Mouse (Mus musculus) megakaryocyte, embryonic 14.5 days (primary cell): ENCODE measurements around the gene Fkbpl. TPM values are rescaled to one million over a fixed set of nuclear protein-coding genes. Genes with fewer than 3 reads are reported as not detected.
A peak's percentile ranks its signal among the peaks of the same experiment; 100 is the strongest.

Source experiments
- H3K27me3 ChIP-seq: replicated peaks from 2 replicates; pipeline ENCODE3; 2012; ENCODE audit warnings: inconsistent platforms
- H3K36me3 ChIP-seq: replicated peaks from 2 replicates; pipeline ENCODE3; 2012; ENCODE audit warnings: low read length, inconsistent platforms, mixed read lengths
- H3K4me1 ChIP-seq: 2 replicates; pipeline ENCODE4 v1.6.1; 2012; ENCODE audit warnings: inconsistent platforms
- H3K4me3 ChIP-seq: replicated peaks from 2 replicates; pipeline ENCODE3; 2012; ENCODE audit warnings: moderate library complexity, mild to moderate bottlenecking, inconsistent platforms
- H3K9me3 ChIP-seq: 2 replicates; pipeline ENCODE4 v1.6.1; 2012; ENCODE audit warnings: inconsistent platforms
- FLI1 ChIP-seq: IDR thresholded peaks from 2 replicates; pipeline ENCODE4 v1.6.1; 2012; ENCODE audit warnings: low read length, inconsistent platforms, mixed read lengths
- GATA1 ChIP-seq: IDR thresholded peaks from 3 replicates; pipeline ENCODE4 v1.6.1; 2012; ENCODE audit warnings: mixed read lengths, low read length, inconsistent platforms, borderline replicate concordance
- polyA plus RNA-seq: library from polyadenylated mRNA; stranded (reverse); fragments of >175 nt; gene quantifications from 2 replicates; pipeline ENCODE4 v1.2.3, GENCODE M21; 2012; ENCODE audit warnings: low replicate concordance; ENCODE audit not compliant: insufficient read depth

Fkbpl gene
- polyA plus RNA-seq, 1 experiment: 22.5 TPM

DNA sequence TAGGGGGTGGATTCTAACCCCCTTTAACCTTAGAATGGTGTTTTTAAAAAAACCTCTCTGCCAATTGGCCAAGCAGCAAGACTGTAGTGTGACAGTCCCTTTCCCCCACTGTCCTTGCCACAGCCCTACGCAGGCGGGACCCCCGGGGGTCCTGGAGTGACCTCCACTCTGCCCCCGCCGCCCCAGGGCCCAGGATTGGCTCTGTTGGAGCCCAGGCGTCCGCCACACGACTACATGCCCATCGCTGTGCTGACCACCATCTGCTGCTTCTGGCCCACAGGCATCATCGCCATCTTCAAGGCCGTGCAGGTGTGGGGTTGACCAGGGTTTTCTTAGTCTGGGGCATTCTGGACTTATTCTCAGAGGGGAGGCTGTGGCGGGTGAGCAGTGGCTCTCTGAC, 12.9 kb upstream of the Fkbpl start:
- TF ChIP-seq FLI1: no peak
- TF ChIP-seq GATA1: no peak
- H3K4me3 ChIP-seq: peak overlapping the region; percentile 90
- no peaks in the 10 kb centered on the region for H3K36me3 ChIP-seq
- H3K4me1 ChIP-seq: peaks cover 75% of the 10 kb centered on the region
- no peaks in the 10 kb centered on the region for H3K9me3 ChIP-seq
- H3K27me3 ChIP-seq: peaks cover 65% of the 10 kb centered on the region

GRCm38 (mm10) chr17:34632261-34632691, 12.3 kb upstream of the Fkbpl start:
- TF ChIP-seq GATA1 (no peak), FLI1 (no peak)
- Histone ChIP-seq H3K9me3 (no peaks in the 10 kb centered on the region), H3K27me3 (peaks cover 69% of the 10 kb centered on the region), H3K36me3 (no peaks in the 10 kb centered on the region), H3K4me3 (peak overlapping the region; percentile 90), H3K4me1 (peaks cover 74% of the 10 kb centered on the region)

DNA sequence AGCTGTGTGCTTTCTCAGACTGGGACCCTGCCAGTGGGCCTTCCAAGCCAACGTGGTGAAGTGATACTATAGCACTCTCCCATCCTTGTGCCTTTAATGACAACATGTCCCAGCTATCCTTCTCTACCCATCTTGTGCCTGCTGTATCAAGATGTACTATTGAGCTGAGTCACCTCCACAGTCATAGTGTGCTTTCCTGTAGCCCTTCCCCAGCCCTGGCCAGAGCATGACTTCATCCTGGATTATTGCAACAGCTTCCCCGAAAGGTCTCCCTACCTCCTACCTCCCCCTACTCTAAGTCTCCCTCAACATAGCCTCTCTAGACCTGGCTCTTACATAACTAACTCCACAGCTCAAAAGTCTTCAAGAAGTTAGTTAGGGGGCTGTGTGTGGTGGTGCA, 8.9 kb upstream of the Fkbpl start:
- peaks cover 39% of the 10 kb centered on the region for H3K27me3 ChIP-seq
- no peak for TF ChIP-seq GATA1
- TF ChIP-seq FLI1: no peak

DNA sequence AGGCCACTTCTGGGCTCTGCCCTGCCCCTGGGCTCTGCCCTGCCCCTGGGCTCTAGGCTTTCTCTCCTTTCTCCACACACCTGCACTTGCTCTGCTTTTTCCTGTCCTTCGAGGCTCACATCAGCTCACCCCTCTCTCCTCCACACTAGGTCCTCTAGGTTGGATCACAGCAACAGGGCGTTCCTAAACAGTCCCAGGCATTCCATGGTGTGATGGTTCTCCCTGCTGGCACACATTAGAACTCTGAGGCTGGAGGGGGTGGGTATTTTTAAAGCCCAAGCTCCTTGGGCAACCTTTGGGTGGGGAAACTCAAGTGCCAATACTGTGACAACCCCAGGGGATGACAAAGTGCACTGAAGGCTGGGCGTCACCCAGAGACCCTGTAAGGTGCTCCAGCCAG, 7.1 kb upstream of the Fkbpl start:
- H3K27me3 ChIP-seq: peaks cover 23% of the 10 kb centered on the region
- TF ChIP-seq GATA1: no peak
- no peak for TF ChIP-seq FLI1
- H3K36me3 ChIP-seq: no peaks in the 10 kb centered on the region
- no peak overlapping the region for H3K4me3 ChIP-seq
- peaks cover 71% of the 10 kb centered on the region for H3K4me1 ChIP-seq
- H3K9me3 ChIP-seq: peaks cover 5% of the 10 kb centered on the region

More for the DNA sequence above, 8.9 kb upstream of the Fkbpl start:
- H3K4me1 ChIP-seq: peaks cover 71% of the 10 kb centered on the region
- H3K36me3 ChIP-seq: no peaks in the 10 kb centered on the region
- H3K9me3 ChIP-seq: peaks cover 5% of the 10 kb centered on the region
- peak overlapping the region; percentile 76 for H3K4me3 ChIP-seq

GRCm38 (mm10) chr17:34639461-34640255, 4.9 kb upstream of the Fkbpl start:
- peaks cover 11% of the 10 kb centered on the region for H3K27me3 ChIP-seq

GRCm38 (mm10) chr17:34640778-34641601, 3.6 kb upstream of the Fkbpl start:
- Histone ChIP-seq H3K36me3 (peaks cover 9% of the 10 kb centered on the region), H3K4me3 (peak overlapping the region; percentile 76), H3K9me3 (peaks cover 5% of the 10 kb centered on the region), H3K27me3 (peaks cover 11% of the 10 kb centered on the region), H3K4me1 (peaks cover 84% of the 10 kb centered on the region)
- TF ChIP-seq FLI1 (no peak), GATA1 (no peak)

More at GRCm38 (mm10) chr17:34639461-34640255, 4.9 kb upstream of the Fkbpl start:
- peaks cover 81% of the 10 kb centered on the region for H3K4me1 ChIP-seq
- H3K9me3 ChIP-seq: peaks cover 5% of the 10 kb centered on the region
- H3K4me3 ChIP-seq: peak overlapping the region; percentile 53
- no peaks in the 10 kb centered on the region for H3K36me3 ChIP-seq
- TF ChIP-seq FLI1 (no peak), GATA1 (no peak)

- no peak overlapping the region for H3K4me3 ChIP-seq
- peaks cover 8% of the 10 kb centered on the region for H3K27me3 ChIP-seq
- TF ChIP-seq GATA1: no peak
- TF ChIP-seq FLI1: no peak
- H3K4me1 ChIP-seq: peaks cover 87% of the 10 kb centered on the region
- H3K9me3 ChIP-seq: peaks cover 5% of the 10 kb centered on the region
- H3K36me3 ChIP-seq: peaks cover 14% of the 10 kb centered on the region
Measured at GRCm38 (mm10) chr17:34641945-34642344, 2.6 kb upstream of the Fkbpl start.

DNA sequence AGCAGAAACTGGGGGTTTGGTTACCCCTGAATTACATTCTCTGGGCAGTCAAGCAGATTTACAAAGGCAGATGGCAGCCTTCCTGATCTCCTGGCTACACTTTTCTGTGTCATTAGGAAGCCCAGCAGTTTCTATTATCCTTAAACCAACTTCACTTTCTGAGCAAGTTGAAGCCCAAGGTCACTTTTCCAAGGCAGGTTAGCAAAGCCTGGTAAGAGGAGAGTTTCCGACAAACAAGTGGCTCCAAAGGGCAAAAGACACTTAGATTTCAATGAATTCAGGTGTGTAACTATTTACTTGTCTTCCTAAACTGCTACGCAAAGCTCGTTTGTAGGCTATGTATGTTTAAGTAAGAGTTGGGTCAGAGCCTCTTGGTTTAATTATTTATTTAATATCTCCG, 1.2 kb upstream of the Fkbpl start:
- Histone ChIP-seq H3K4me1 (peaks cover 86% of the 10 kb centered on the region), H3K27me3 (peaks cover 2% of the 10 kb centered on the region), H3K9me3 (peaks cover 5% of the 10 kb centered on the region), H3K36me3 (peaks cover 17% of the 10 kb centered on the region), H3K4me3 (no peak overlapping the region)
- TF ChIP-seq GATA1: no peak
- no peak for TF ChIP-seq FLI1

DNA sequence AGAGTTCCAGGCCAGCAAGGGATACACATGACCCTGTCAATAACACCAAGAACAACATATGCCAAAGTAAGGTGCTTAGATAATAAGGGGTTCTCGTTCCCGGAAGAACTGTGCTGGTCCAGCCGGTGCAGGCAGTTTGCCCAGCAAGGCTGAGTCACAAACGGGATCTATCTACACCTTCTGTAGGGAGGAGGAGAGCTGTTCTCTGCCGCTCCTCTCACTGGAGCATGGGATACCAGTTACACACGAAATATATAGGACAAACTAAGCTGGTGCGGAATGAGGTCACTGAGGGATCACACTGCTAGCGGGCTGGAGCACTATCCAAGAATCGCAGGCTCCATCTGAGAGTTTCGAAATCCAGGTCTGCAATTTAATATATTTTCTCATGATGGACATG, 620 bp upstream of the Fkbpl start:
- peaks cover 23% of the 10 kb centered on the region for H3K36me3 ChIP-seq
- H3K4me3 ChIP-seq: no peak overlapping the region
- TF ChIP-seq GATA1 (no peak), FLI1 (no peak)
- H3K4me1 ChIP-seq: peaks cover 91% of the 10 kb centered on the region
- H3K27me3 ChIP-seq: peaks cover 2% of the 10 kb centered on the region
- H3K9me3 ChIP-seq: peaks cover 5% of the 10 kb centered on the region

GRCm38 (mm10) chr17:34645256-34645829, 779 bp downstream of the Fkbpl start:
- H3K4me1 ChIP-seq: peaks cover 79% of the 10 kb centered on the region
- H3K4me3 ChIP-seq: peak overlapping the region; percentile 100
- peaks cover 2% of the 10 kb centered on the region for H3K27me3 ChIP-seq
- TF ChIP-seq GATA1: no peak
- no peak for TF ChIP-seq FLI1
- peaks cover 37% of the 10 kb centered on the region for H3K36me3 ChIP-seq
- no peaks in the 10 kb centered on the region for H3K9me3 ChIP-seq
